Mouse (Mus musculus) monocyte, adult 5-6 weeks (primary cell): ENCODE data around the gene Sptlc2. TPM values are rescaled to one million over a fixed set of nuclear protein-coding genes. Genes with fewer than 3 reads are reported as not detected.

ENCODE experiments used
- ATAC-seq: fragments of 153-309, 156-312 bp; replicated peaks from 2 replicates; pipeline ENCODE4 v1.8.0; 2017; ENCODE audit warnings: mild to moderate bottlenecking; ENCODE audit not compliant: low TSS enrichment, insufficient number of reproducible peaks, severe bottlenecking, poor library complexity, low FRiP score
- total RNA-seq: library from RNA; stranded (forward); fragments of 200-1000, 200-491, 200-594 nt; gene quantifications from 3 replicates; pipeline ENCODE4 v1.2.3, GENCODE M21; 2017

The Sptlc2 gene
- total RNA-seq, 1 experiment from 2014 or later: 270 TPM

DNA sequence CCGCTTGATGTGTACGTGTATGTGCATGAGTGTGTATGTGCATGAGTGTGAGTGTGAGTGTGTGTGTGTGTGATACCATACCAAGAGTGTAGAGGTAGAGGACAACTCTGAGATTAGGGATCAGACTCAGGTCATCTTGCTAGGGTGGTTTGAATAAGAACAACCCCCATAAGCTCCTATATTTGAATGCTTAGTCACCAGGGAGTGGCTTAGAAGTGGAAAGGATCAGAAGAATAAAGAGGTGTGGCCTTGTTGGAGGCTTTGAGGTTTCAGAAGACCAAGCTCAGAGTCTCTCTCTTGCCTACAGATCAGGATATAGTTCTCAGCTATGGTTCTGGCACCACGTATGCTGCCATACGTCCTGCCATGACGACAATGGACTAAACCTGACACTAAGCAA, 131.5 kb downstream of the Sptlc2 start:
- ATAC-seq: no peak

Other genes with a start within 250 kb of the Sptlc2 start
- gene Gstz1, start 241.2 kb downstream of the Sptlc2 start, total RNA-seq: 0.95 to 4.7 TPM (median 4.2 TPM) in 3 replicates
- 2.7 to 5.7 TPM (median 4.5 TPM) in 3 replicates for gene Pomt2, start 240.4 kb downstream of the Sptlc2 start, total RNA-seq
- gene Samd15, start 188.6 kb downstream of the Sptlc2 start, total RNA-seq: 0.39 TPM in 1 of 3 replicates, not detected in the others
- gene Tmed8, start 187.9 kb downstream of the Sptlc2 start, total RNA-seq: 7.8 to 21.7 TPM (median 12.4 TPM) in 3 replicates
- 0.29 to 0.86 TPM in 2 of 3 replicates, not detected in the other for gene Noxred1, start 149.6 kb downstream of the Sptlc2 start, total RNA-seq
- gene Vipas39, start 122.1 kb downstream of the Sptlc2 start, total RNA-seq: 29.4 to 34.9 TPM (median 34.6 TPM) in 3 replicates
- gene Ahsa1, start 121.9 kb downstream of the Sptlc2 start, total RNA-seq: 175 to 197 TPM (median 181 TPM) in 3 replicates
- gene Ism2, start 88.7 kb downstream of the Sptlc2 start, total RNA-seq: not detected in 3 replicates
- gene Slirp, start 55.5 kb upstream of the Sptlc2 start, total RNA-seq: 58.5 to 81.5 TPM (median 77.2 TPM) in 3 replicates
- 29.1 to 63.3 TPM (median 38.0 TPM) in 3 replicates for gene Alkbh1, start 55.7 kb upstream of the Sptlc2 start, total RNA-seq
- gene Snw1, start 83.9 kb upstream of the Sptlc2 start, total RNA-seq: 144 to 150 TPM (median 147 TPM) in 3 replicates
- gene Gm5788, start 106.4 kb upstream of the Sptlc2 start, total RNA-seq: not detected in 3 replicates
- gene Gm8300, start 126.0 kb upstream of the Sptlc2 start, total RNA-seq: not detected in 3 replicates
- not detected in 3 replicates for gene Oog1, start 214.3 kb upstream of the Sptlc2 start, total RNA-seq
- gene Gm4027, start 230.5 kb upstream of the Sptlc2 start, total RNA-seq: not detected in 3 replicates